Mouse (Mus musculus) layer of hippocampus, postnatal 10 days (tissue): ENCODE measurements around the gene Apoh. TPM values are rescaled to one million over a fixed set of nuclear protein-coding genes. Genes with fewer than 3 reads are reported as not detected.
A peak's percentile ranks its signal among the peaks of the same experiment; 100 is the strongest.

Experiments
- DNase-seq, 2 experiments: peaks; one replicate each; pipeline ENCODE4 v3.0.0; 2021; ENCODE audit warnings: low spot score in 2 of 2
- total RNA-seq, 2 experiments: library from RNA; stranded (reverse); gene quantifications; 2 replicates each; pipeline ENCODE4 v1.2.3; 2021

The Apoh gene
- total RNA-seq, 2 experiments from 2014 or later = 0.58 TPM; not detected in 1

DNA sequence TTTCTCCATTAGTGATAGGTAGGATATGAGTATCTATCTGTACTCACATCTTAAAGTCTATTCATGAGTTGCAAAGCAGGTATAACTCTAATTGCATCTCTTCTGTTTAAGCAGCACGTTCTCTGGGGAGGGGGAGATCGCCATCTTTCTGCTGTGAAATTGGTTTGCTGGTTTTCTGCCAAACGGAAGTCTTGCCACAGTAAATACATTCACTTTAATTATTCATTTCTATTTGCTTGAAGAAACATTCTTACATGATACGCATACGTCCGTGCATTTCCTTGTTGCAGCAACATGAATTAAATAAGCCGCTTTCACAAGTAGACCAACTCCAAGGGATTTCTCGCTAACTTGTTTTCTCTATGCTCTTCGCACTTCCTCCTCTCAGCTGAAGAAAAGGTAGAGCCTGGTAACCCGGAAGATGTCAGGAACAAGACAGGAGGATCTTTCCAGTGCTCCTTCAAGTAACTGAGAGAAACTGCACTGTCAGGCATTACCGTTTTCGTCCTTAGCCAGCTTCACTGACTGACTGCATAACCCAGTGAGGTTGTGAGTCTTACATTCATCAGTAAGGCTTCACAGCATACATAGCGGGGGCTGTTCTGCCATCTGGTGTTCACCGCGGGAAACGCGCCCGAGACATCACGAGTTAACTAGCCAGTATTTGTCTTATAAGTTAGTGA, 34.7 kb downstream of the Apoh start:
- DNase-seq = peak; percentile 85 to 86

- no peak for DNase-seq
Measured at GRCm38 (mm10) chr11:108378363-108378751, 35.2 kb downstream of the Apoh start.

DNA sequence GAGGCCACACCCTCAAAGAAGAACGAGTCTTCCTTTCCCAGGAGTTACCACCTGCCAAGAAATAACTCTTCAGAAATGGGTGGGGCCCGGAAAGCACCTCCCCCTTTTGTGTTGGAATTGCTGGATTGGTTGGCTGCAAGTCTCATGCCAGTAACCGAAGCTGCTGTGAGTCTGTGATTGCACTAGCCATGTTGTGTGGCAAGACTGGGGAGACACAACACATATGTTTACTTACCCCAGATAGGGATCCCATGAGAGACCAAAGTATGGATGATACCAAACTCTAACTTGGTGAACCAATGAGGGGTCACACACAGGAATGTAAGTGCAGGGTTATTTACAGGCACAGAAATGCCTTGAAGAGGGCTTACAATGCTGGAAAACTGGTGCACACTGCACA, 39.5 kb downstream of the Apoh start:
- DNase-seq = no peak

DNA sequence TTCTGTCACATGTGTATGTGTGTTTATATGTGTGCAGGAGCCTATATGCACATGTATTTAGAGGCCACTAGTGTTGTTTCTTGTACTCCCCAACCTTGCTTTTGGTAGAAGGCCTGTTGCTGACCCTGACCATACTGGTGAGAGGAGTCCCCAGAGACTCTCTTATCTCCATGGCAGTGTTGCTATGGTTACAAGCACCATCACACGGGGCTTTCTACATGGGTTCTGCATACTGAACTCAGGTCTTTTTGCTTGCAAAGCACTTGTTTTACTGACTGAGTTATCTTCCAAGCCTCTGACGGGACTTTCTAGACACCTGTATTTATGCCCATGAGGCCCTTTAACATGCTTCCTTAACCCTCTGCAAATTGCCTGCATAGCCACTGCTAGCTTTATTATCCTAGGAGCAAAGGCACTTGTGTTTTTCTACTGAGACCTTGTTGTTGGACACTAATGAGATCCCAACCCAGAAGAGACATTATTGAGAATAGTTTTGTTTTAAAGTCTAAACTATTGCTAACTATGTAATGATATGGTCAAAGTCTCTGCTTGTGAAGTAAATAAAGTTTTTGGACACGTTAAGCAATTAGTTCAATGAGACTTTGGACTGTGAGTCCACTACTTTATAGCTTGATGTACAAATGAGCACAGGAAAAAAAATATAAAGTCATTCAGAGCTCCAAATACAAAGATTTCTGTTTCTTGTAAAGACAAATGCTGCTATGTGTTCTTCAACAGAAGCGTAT, 41.9 kb downstream of the Apoh start:
- DNase-seq = no peak

GRCm38 (mm10) chr11:108385666-108386024, 42.5 kb downstream of the Apoh start:
- no peak for DNase-seq

GRCm38 (mm10) chr11:108395061-108395460, 51.9 kb downstream of the Apoh start:
- DNase-seq = no peak

- DNase-seq = no peak
Measured at GRCm38 (mm10) chr11:108396076-108396829, 53.1 kb downstream of the Apoh start.

- DNase-seq = no peak
Measured at GRCm38 (mm10) chr11:108409876-108410644, 66.9 kb downstream of the Apoh start.

GRCm38 (mm10) chr11:108416360-108416759, 73.2 kb downstream of the Apoh start:
- DNase-seq = no peak

- DNase-seq = no peak
Measured at GRCm38 (mm10) chr11:108418540-108418939, 75.4 kb downstream of the Apoh start.

DNA sequence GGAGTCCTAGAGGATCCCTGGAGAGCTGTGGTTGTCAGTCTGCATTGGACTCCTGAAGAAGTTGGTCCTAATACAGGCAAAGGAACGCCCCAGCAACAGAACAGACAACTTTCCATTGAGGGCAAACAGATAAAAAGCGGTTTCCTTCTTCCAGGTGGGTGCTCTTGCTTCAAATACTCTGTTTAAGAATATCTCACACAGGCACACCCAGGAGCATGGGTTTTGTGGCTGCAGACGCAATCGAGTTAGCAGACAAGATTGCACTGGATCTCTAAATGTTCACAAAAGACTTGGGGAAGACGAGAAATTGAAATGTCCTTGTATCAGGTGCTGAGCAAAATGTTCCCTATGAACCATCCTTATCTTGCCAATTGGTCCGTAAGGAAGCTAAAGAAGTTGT, 76.1 kb downstream of the Apoh start:
- DNase-seq = no peak

- no peak for DNase-seq
Measured at GRCm38 (mm10) chr11:108420751-108421150, 77.6 kb downstream of the Apoh start.

GRCm38 (mm10) chr11:108423221-108423620, 80.1 kb downstream of the Apoh start:
- no peak for DNase-seq

DNA sequence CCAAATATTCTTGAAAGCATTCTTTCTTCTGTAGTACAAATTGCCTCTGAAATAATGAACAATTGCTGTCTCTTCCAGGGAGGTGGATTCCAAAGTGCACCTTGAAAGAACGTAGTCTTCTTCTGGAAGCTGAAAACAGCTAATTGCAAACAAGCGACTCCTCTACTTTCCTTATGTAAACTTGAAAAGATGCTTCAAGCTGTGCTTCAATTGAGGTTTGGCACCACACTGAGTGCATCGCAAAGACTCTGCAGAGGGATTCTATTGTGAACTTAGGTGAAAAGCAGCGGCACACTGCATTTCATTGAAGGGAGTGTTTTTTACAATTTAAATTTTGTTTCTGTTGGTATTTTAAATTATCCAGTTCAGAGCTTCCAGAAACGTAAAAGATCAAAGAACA, 81.0 kb downstream of the Apoh start:
- no peak for DNase-seq

- peak; percentile 94 to 95 for DNase-seq
Measured at GRCm38 (mm10) chr11:108424889-108425591, 81.9 kb downstream of the Apoh start, which contains the start of gene Cep112. Gene Cep112, plus strand, starts transcription at chr11:108425192.

GRCm38 (mm10) chr11:108425592-108425921, 82.4 kb downstream of the Apoh start:
- DNase-seq = no peak

DNA sequence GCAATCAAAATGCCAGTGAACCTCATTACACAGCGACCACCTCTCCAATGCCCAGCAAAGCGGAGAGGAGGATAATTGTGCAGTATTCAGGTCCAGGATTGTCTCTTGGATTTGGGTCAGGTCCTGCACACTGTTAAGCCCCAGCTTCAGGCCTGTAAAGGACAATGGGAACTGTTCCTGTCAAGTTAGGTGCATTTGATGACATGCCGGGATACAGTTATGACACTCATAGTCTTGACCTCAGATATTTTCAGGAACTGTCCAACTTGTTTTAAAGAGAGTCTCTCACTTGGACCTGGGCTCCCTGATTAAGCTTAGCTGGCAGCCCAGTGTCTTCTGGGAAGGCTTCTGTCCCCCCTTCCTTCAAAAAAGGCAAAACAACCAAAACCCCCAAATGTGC, 82.9 kb downstream of the Apoh start:
- no peak for DNase-seq

GRCm38 (mm10) chr11:108427191-108427590, 84.0 kb downstream of the Apoh start:
- DNase-seq = no peak

- no peak for DNase-seq
Measured at GRCm38 (mm10) chr11:108429076-108429475, 85.9 kb downstream of the Apoh start.

DNA sequence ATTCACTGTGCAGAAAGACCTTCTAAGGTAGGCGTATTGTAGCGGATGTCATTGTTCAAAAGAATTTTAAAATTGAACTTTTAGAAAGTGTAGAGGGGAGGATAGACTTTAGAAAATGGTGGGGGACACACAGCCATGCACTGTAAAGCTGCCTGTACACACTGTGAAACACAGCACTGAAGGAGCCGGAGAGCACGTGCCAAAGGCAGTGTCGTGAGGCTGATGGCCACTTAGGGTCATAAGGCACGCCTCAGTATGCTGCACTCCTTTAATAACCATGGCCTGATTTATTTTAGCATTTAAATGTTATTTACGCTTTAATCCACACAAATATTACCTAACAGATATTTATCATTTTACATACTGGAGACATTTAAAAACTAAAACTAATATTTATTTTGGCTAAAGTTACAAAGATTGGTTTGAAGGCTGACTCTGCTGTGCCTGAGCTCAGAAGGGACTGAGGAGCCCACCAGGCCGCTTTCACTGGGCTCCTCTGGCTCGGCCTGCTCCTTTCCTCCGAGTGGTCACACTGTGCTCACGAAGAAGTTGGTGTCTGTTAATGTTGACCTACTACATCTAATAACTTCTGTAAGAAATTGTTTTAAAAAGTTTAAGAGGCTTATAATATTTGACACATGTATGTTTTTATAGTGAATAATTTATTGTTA, 100.9 kb downstream of the Apoh start:
- DNase-seq = no peak
